28 mouse cellular contexts compared by ENCODE assay signal in the genomic region with DNA sequence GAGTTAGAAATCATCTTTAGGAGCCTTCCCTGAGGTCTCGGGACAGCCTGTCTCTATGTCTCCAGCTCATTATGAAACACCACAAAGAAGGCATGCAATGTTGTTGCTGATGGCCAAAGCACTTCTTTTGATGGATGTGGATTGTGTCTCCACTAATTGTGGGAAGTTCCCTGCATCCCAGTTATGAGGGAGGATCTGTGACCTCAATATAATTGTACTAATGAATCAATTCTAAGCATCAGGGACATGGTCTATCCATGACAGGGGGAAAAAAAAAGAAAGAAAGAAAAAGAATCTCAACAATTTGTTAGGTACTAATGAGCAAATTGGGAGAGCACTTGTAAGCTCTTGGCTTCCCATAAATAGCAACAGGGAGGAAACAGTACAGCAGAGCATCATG. TPM values are rescaled to one million over a fixed set of nuclear protein-coding genes. Genes with fewer than 3 reads are reported as not detected.
"Had no signal": no experiment of that assay in that cellular context is flagged by ENCODE, and none has a peak within 500 bp of the region (broad histone marks: within the 10 kb centered on the region; RNA-seq: fewer than 3 reads in every experiment).

No protein-coding gene starts in this region.

- ATAC-seq: hindbrain, embryonic 16.5 days; inflammation-experienced regulatory T-cells, adult 6 months; intestine, embryonic 15.5 days; intestine, postnatal 0 days; liver, embryonic 12.5 days had no signal

- H3K9ac ChIP-seq: heart, embryonic 13.5 days; heart, embryonic 15.5 days; hindbrain, embryonic 14.5 days; intestine, embryonic 15.5 days; kidney, embryonic 15.5 days; limb, embryonic 13.5 days; limb, embryonic 15.5 days; liver, embryonic 12.5 days; liver, embryonic 14.5 days had no signal

- H3K4me2 ChIP-seq: heart, embryonic 11.5 days; heart, embryonic 13.5 days; heart, embryonic 15.5 days; hindbrain, embryonic 14.5 days; intestine, embryonic 15.5 days; kidney, embryonic 15.5 days; limb, embryonic 13.5 days; limb, embryonic 15.5 days; liver, embryonic 12.5 days had no signal

- H3K36me3 ChIP-seq: heart, embryonic 13.5 days; heart, embryonic 15.5 days; intestine, embryonic 15.5 days; kidney, embryonic 15.5 days; limb, embryonic 13.5 days; limb, embryonic 15.5 days; liver, embryonic 12.5 days had no signal

- DNase-seq: gastrocnemius, postnatal 14 days; gastrocnemius, postnatal 36 days; heart, adult 11 months; heart, adult 2 months; heart, postnatal 14 days; heart, postnatal 36 days; kidney, adult 2 months; kidney, adult 9 months; kidney, postnatal 10 days; kidney, postnatal 25 days; kidney, postnatal 4 days; left cerebral cortex, postnatal 4 days had no signal

- H3K27me3 ChIP-seq: heart, embryonic 13.5 days; heart, embryonic 15.5 days; intestine, embryonic 15.5 days; kidney, embryonic 15.5 days; limb, embryonic 13.5 days; limb, embryonic 15.5 days; liver, embryonic 12.5 days had no signal

- H3K4me3 ChIP-seq: heart, adult 2 months; heart, embryonic 13.5 days; heart, embryonic 15.5 days; intestine, embryonic 15.5 days; kidney, embryonic 15.5 days; layer of hippocampus, adult 2 months; left cerebral cortex, adult 2 months; limb, embryonic 13.5 days; limb, embryonic 15.5 days; liver, embryonic 12.5 days had no signal

- H3K9me3 ChIP-seq: heart, embryonic 13.5 days; heart, embryonic 15.5 days; intestine, embryonic 15.5 days; kidney, embryonic 15.5 days; limb, embryonic 13.5 days; limb, embryonic 15.5 days; liver, embryonic 12.5 days had no signal

- H3K27ac ChIP-seq: heart, adult 2 months; heart, embryonic 13.5 days; heart, embryonic 15.5 days; hindbrain, embryonic 14.5 days; intestine, embryonic 15.5 days; kidney, embryonic 15.5 days; layer of hippocampus, adult 2 months; left cerebral cortex, adult 2 months; limb, embryonic 13.5 days; limb, embryonic 15.5 days; liver, embryonic 12.5 days; liver, embryonic 14.5 days had no signal

- H3K4me1 ChIP-seq: heart, embryonic 13.5 days; heart, embryonic 15.5 days; intestine, embryonic 15.5 days; kidney, embryonic 15.5 days; limb, embryonic 13.5 days; limb, embryonic 15.5 days; liver, embryonic 12.5 days had no signal

RNA-seq across cellular contexts. Expression of a gene that starts 36.3 kb away (rescaled TPM):
- polyA plus RNA-seq: liver, adult 2 months had no signal
